Mouse (Mus musculus) liver, embryonic 14.5 days (tissue): ENCODE results near the gene Npas3. TPM values are rescaled to one million over a fixed set of nuclear protein-coding genes. Genes with fewer than 3 reads are reported as not detected.

Source experiments
- ATAC-seq: fragments of 200-750 bp; cut with Nextera tagmentation; 2 replicates; pipeline ENCODE4 v1.8.0; 2017; ENCODE audit warnings: moderate number of reproducible peaks, mild to moderate bottlenecking, moderate library complexity; ENCODE audit not compliant: insufficient read depth
- DNase-seq, 3 experiments: peaks; one replicate each; pipeline ENCODE4 v3.0.0-alpha.2; 2012 to 2013; ENCODE audit warnings: low read depth in 3 of 3, low spot score in 3 of 3
- H3K27ac ChIP-seq: fragments of 300-500 bp; sonication (generic); 2 replicates; pipeline ENCODE4 v1.5.1; 2014; ENCODE audit warnings: moderate library complexity, mild to moderate bottlenecking, control low read depth, inconsistent platforms
- H3K27me3 ChIP-seq: fragments of 300-500 bp; sonication (generic); 2 replicates; pipeline ENCODE4 v1.6.1; 2014; ENCODE audit warnings: mild to moderate bottlenecking, low read length, moderate library complexity; ENCODE audit not compliant: control insufficient read depth, insufficient read depth
- H3K36me3 ChIP-seq: fragments of 300-500 bp; sonication (generic); replicated peaks from 2 replicates; pipeline ENCODE4 v1.6.1; 2014; ENCODE audit warnings: low read depth; ENCODE audit not compliant: control insufficient read depth, insufficient read depth
- H3K4me1 ChIP-seq, 2 experiments: fragments of 200-500 bp in 1 of 2; fragments of 300-500 bp in 1 of 2; sonication (generic) in 1 of 2; replicated peaks; 2 replicates each; pipeline ENCODE4 v1.6.1; 2012 to 2014; ENCODE audit warnings: antibody characterized with exemption in 1 of 2, inconsistent platforms in 1 of 2, low read length in 1 of 2; ENCODE audit not compliant: control insufficient read depth in 2 of 2, insufficient read depth in 2 of 2
- H3K4me2 ChIP-seq: fragments of 300-500 bp; sonication (generic); 2 replicates; pipeline ENCODE4 v1.6.1; 2014; ENCODE audit warnings: low read depth, mild to moderate bottlenecking, control low read depth, moderate library complexity
- H3K4me3 ChIP-seq, 2 experiments: fragments of 200-500 bp in 1 of 2; fragments of 300-500 bp in 1 of 2; sonication (generic) in 1 of 2; 2 replicates each; pipeline ENCODE4 v1.5.1; 2012 to 2014; ENCODE audit warnings: low read depth in 2 of 2, low read length in 2 of 2, mild to moderate bottlenecking in 2 of 2, control low read depth in 1 of 2, inconsistent platforms in 1 of 2, moderate library complexity in 1 of 2; ENCODE audit not compliant: insufficient read depth in 1 of 2
- H3K9ac ChIP-seq: fragments of 300-500 bp; sonication (generic); replicated peaks from 2 replicates; pipeline ENCODE4 v1.6.1; 2014; ENCODE audit warnings: mild to moderate bottlenecking, control low read depth, moderate library complexity
- H3K9me3 ChIP-seq: fragments of 300-500 bp; sonication (generic); 2 replicates; pipeline ENCODE4 v1.6.1; 2016; ENCODE audit warnings: low read length, mixed read lengths; ENCODE audit not compliant: control insufficient read depth
- CTCF ChIP-seq: IDR thresholded peaks from 2 replicates; pipeline ENCODE4 v1.5.1; 2016; ENCODE audit warnings: antibody characterized with exemption, low read depth, control low read depth
- EP300 ChIP-seq: IDR thresholded peaks from 2 replicates; pipeline ENCODE4 v1.6.1; 2016; ENCODE audit warnings: antibody characterized with exemption, low read depth
- WGBS: fragments of 180-500 bp; shearing (Covaris S2); extraction: QIAGEN DNeasy Blood & Tissue Kit; methylation state at CpG from one replicate; pipeline ENCODE4 v1.1.7; 2014; ENCODE audit not compliant: insufficient replicate concordance; 5-methylcytosine and 5-hydroxymethylcytosine counted together
- polyA plus RNA-seq, 2 experiments: library from polyadenylated mRNA; depleted of rRNA in 1 of 2; stranded (reverse) in 1 of 2; unstranded in 1 of 2; fragments of >200 nt; fragmentation: Nextera tagmentation in 1 of 2; extraction: Ambion mirVana in 1 of 2; gene quantifications; 2 replicates each; pipeline versions ENCODE4 v1.2.1 to v1.2.3; 2012 to 2014

The Npas3 gene
- polyA plus RNA-seq, 2 experiments, result 0.08 to 0.09 TPM

- H3K9me3 ChIP-seq, result no peaks in the 10 kb centered on the region
- 33% methylated on average over 4 of the region's 4 CpGs for WGBS
- no peak for DNase-seq
Observed at GRCm38 (mm10) chr12:54005546-54005945, 757.1 kb downstream of the Npas3 start.

GRCm38 (mm10) chr12:54015304-54015703, 766.8 kb downstream of the Npas3 start:
- no peak overlapping the region for H3K4me2 ChIP-seq
- TF ChIP-seq CTCF (no peak), EP300 (no peak)
- no peak for ATAC-seq
- H3K36me3 ChIP-seq, result no peaks in the 10 kb centered on the region
- no peak overlapping the region for H3K4me3 ChIP-seq
- H3K27me3 ChIP-seq, result no peaks in the 10 kb centered on the region
- no peak for DNase-seq
- no peaks in the 10 kb centered on the region for H3K9me3 ChIP-seq
- H3K9ac ChIP-seq, result no peak overlapping the region
- H3K27ac ChIP-seq, result no peak overlapping the region
- no peaks in the 10 kb centered on the region for H3K4me1 ChIP-seq

More at GRCm38 (mm10) chr12:54005546-54005945, 757.1 kb downstream of the Npas3 start:
- no peaks in the 10 kb centered on the region for H3K27me3 ChIP-seq
- H3K4me3 ChIP-seq, result no peak overlapping the region
- ATAC-seq, result no peak
- TF ChIP-seq EP300 (no peak), CTCF (no peak)
- no peak overlapping the region for H3K9ac ChIP-seq
- no peaks in the 10 kb centered on the region for H3K36me3 ChIP-seq
- no peak overlapping the region for H3K4me2 ChIP-seq
- no peak overlapping the region for H3K27ac ChIP-seq
- no peaks in the 10 kb centered on the region for H3K4me1 ChIP-seq

- no peaks in the 10 kb centered on the region for H3K36me3 ChIP-seq
- H3K27ac ChIP-seq, result no peak overlapping the region
- TF ChIP-seq EP300, result no peak
- no peak for TF ChIP-seq CTCF
- no peak overlapping the region for H3K4me2 ChIP-seq
- no peak overlapping the region for H3K4me3 ChIP-seq
- no peaks in the 10 kb centered on the region for H3K4me1 ChIP-seq
- no peaks in the 10 kb centered on the region for H3K27me3 ChIP-seq
- 73% methylated on average over 8 of the region's 8 CpGs for WGBS
- no peak overlapping the region for H3K9ac ChIP-seq
- ATAC-seq (no peak), DNase-seq (no peak)
- no peaks in the 10 kb centered on the region for H3K9me3 ChIP-seq
Observed at GRCm38 (mm10) chr12:54017949-54018348, 769.5 kb downstream of the Npas3 start.

GRCm38 (mm10) chr12:54019979-54020378, 771.5 kb downstream of the Npas3 start:
- Histone ChIP-seq H3K9me3 (no peaks in the 10 kb centered on the region), H3K27ac (no peak overlapping the region), H3K36me3 (no peaks in the 10 kb centered on the region), H3K4me3 (no peak overlapping the region), H3K4me2 (no peak overlapping the region), H3K27me3 (no peaks in the 10 kb centered on the region), H3K4me1 (no peaks in the 10 kb centered on the region), H3K9ac (no peak overlapping the region)
- 73% methylated on average over 8 of the region's 8 CpGs for WGBS
- ATAC-seq, result no peak
- TF ChIP-seq CTCF (no peak), EP300 (no peak)
- DNase-seq, result no peak

GRCm38 (mm10) chr12:54034666-54035346, 786.3 kb downstream of the Npas3 start:
- H3K27me3 ChIP-seq, result no peaks in the 10 kb centered on the region
- no peak overlapping the region for H3K4me3 ChIP-seq
- H3K4me1 ChIP-seq, result peaks cover 0 to 12% of the 10 kb centered on the region in 2 experiments; a peak in 2 of 4 replicates
- TF ChIP-seq EP300, result no peak
- H3K4me2 ChIP-seq, result no peak overlapping the region
- no peak overlapping the region for H3K27ac ChIP-seq
- H3K36me3 ChIP-seq, result no peaks in the 10 kb centered on the region
- no peaks in the 10 kb centered on the region for H3K9me3 ChIP-seq
- DNase-seq (no peak), ATAC-seq (no peak)
- 35% methylated on average over 8 of the region's 8 CpGs for WGBS
- no peak overlapping the region for H3K9ac ChIP-seq
